Mouse (Mus musculus): Measurements from ENCODE around the gene Mas1. TPM values are rescaled to one million over a fixed set of nuclear protein-coding genes. Genes with fewer than 3 reads are reported as not detected.

Mas1 gene
- polyA plus RNA-seq (2012; rRNA removed) (1.7 and 1.9 TPM in 2 replicates), polyA plus RNA-seq (2014; fragmentation: Nextera tagmentation; extraction: Ambion mirVana) (1.4 and 2.1 TPM in 2 replicates)

DNA sequence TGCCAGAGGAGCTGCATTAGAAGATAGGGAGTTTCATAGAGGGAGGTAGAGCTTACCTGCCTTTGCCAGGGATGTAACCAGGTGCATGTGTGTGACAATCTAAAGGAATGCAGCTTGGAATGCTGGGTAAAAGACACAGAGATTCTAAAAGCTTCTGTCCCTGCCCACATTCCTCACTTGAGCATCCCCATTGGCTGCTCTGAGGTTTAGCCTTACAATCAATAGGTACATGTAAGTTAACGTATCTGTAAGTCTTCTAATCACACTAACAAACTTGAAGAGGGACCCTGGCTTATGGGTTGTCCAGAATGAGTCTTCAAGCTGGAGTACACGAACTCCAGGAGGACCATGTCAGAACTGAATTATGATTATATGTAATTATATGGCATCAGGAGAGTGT is at the start of gene Mas1:
TSS of gene Mas1 (minus strand) at position 101 of the 400 bp plus-strand sequence.
- H3K27me3 ChIP-seq (ENCODE audit: control insufficient read depth, insufficient read depth, low read length): no peaks in the 10 kb centered on the region
- no peak within 1 kb of the TSS for H3K9ac ChIP-seq (ENCODE audit: low read depth, low read length, severe bottlenecking)
- ATAC-seq (ENCODE audit: low FRiP score, low read depth): no peak
- peak within 1 kb of the TSS; percentile 65; the same call in 1 of the 2 replicates for H3K27ac ChIP-seq (replicated peaks; ENCODE audit: low read depth, low read length)
- no peak for DNase-seq (ENCODE audit: low spot score)
- peaks cover 23% of the 10 kb centered on the region for H3K4me1 ChIP-seq (ENCODE audit: control insufficient read depth, insufficient read depth, low read length)
- no peak for TF ChIP-seq POLR2A (IDR thresholded peaks at IDR 0.05; ENCODE audit: borderline replicate concordance, extremely low read depth, insufficient read depth, insufficient read length)
- H3K4me2 ChIP-seq (replicated peaks; ENCODE audit: low read depth, low read length, severe bottlenecking): no peak within 1 kb of the TSS
- H3K9me3 ChIP-seq (ENCODE audit: control insufficient read depth, low read length): no peaks in the 10 kb centered on the region
- no peaks in the 10 kb centered on the region for H3K36me3 ChIP-seq (ENCODE audit: control insufficient read depth, insufficient read depth, low read length)
- 37% methylated on average over 2 of the region's 2 CpGs for WGBS
- no peak within 1 kb of the TSS for H3K4me3 ChIP-seq (replicated peaks; ENCODE audit: low read length)

DNA sequence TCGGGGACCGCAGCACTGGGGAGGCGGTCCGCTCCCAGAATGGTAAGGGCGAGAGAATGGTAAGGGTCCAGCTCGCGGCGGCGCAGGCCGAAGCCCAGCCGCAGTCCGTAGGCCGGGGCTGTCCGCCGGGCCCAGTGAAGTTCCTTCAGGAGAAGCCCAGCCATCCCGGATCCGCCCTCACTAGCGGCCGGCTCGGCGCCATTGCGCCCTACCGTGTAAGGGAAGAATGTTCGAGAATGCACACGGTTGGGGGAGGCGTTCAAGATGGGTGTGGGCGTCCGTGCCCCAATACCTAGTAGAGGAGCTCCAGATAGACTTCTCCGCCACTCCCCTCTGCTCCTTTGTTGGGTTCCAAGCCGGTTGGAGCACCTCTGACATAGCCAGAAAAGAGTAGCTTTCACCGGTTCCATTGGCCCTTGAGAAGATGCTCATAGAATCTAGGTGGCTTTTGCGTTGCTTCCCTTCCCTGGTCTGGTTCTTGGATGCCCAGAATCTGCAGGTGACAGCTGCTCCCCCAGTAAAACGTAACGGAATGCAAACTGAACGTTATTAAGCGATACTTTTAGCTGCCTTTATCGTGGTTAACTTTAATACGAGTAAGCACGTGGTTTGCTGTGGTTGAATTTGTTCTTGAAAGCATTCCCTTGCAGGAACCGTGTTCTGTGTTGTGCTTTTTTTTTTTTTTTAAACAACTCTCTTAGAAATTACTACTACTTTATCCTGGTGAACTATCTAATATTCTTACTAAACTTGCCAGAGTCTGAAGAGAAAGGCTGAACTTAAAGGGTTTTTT is 48.8 kb upstream of the Mas1 start:
- peak overlapping the region; percentile 94 for H3K4me3 ChIP-seq (replicated peaks; ENCODE audit: low read length)
- H3K9me3 ChIP-seq (ENCODE audit: control insufficient read depth, low read length): no peaks in the 10 kb centered on the region
- H3K4me2 ChIP-seq (replicated peaks; ENCODE audit: low read depth, low read length, severe bottlenecking): peak overlapping the region; percentile 84
- ATAC-seq (ENCODE audit: low FRiP score, low read depth): peak; percentile 19
- TF ChIP-seq POLR2A (IDR thresholded peaks at IDR 0.05; ENCODE audit: borderline replicate concordance, extremely low read depth, insufficient read depth, insufficient read length): no peak
- peaks cover 9% of the 10 kb centered on the region; the same call in 1 of the 2 replicates for H3K4me1 ChIP-seq (ENCODE audit: control insufficient read depth, insufficient read depth, low read length)
- H3K27me3 ChIP-seq (ENCODE audit: control insufficient read depth, insufficient read depth, low read length): no peaks in the 10 kb centered on the region
- peaks cover 61% of the 10 kb centered on the region for H3K36me3 ChIP-seq (ENCODE audit: control insufficient read depth, insufficient read depth, low read length)
- H3K9ac ChIP-seq (ENCODE audit: low read depth, low read length, severe bottlenecking): peak overlapping the region; percentile 99
- WGBS: under 1% methylated on average over 39 of the region's 40 CpGs
- peak; percentile 36 for DNase-seq (ENCODE audit: low spot score)
- H3K27ac ChIP-seq (replicated peaks; ENCODE audit: low read depth, low read length): peak overlapping the region; percentile 93

DNA sequence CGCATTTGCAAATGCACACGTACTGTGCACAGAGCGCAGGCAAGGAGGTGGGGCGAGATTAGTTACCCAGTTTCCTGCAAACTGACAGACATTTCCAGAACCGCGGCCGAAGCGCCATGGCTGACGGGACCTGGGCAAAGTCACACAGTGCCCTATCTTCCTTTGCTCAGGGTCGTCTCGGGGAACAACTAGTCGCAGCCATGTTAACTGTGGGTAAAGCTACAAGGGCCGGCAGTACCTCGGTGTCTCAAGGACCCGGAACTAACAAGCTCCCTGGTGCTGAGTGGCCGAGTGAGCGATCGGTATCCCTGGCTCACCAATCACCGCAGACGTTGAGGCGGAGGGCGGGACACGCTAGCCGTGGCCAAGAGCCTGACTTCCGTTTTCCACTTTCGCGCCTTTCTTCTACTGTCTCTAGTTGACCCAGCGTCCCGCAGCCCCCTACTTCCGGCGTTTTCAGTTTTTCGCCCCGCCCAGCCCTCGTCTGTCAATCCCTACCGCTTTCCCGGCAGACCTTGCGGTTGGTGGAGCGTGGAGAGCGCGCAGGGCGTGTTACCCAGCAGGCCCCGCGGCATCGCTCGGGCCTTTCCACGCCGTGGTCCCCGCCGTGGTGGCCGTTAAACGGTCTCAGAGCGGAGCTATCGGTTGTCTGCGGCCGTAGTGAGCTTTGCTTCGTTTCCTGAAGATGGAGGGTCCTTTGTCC is 48.1 kb upstream of the Mas1 start, which contains the start of gene Mrpl18:
TSS of gene Mrpl18 (minus strand) at position 465 of the 703 bp plus-strand sequence.
- ATAC-seq (ENCODE audit: low FRiP score, low read depth) (peak; percentile 99), DNase-seq (ENCODE audit: low spot score) (peak; percentile 100)
- Histone ChIP-seq H3K36me3 (ENCODE audit: control insufficient read depth, insufficient read depth, low read length) (peaks cover 62% of the 10 kb centered on the region), H3K4me3 (replicated peaks; ENCODE audit: low read length) (peak within 1 kb of the TSS; percentile 94), H3K27ac (replicated peaks; ENCODE audit: low read depth, low read length) (peak within 1 kb of the TSS; percentile 93), H3K4me2 (replicated peaks; ENCODE audit: low read depth, low read length, severe bottlenecking) (peak within 1 kb of the TSS; percentile 84), H3K4me1 (ENCODE audit: control insufficient read depth, insufficient read depth, low read length) (peaks cover 9% of the 10 kb centered on the region; the same call in 1 of the 2 replicates), H3K27me3 (ENCODE audit: control insufficient read depth, insufficient read depth, low read length) (no peaks in the 10 kb centered on the region), H3K9me3 (ENCODE audit: control insufficient read depth, low read length) (no peaks in the 10 kb centered on the region), H3K9ac (ENCODE audit: low read depth, low read length, severe bottlenecking) (peak within 1 kb of the TSS; percentile 99)
- WGBS: under 1% methylated on average over 46 of the region's 56 CpGs
- peak; percentile 90; the same call in 1 of the 2 replicates for TF ChIP-seq POLR2A (IDR thresholded peaks at IDR 0.05; ENCODE audit: borderline replicate concordance, extremely low read depth, insufficient read depth, insufficient read length)

GRCm38 (mm10) chr17:12915488-12915880 is 47.5 kb upstream of the Mas1 start, which contains the start of gene Tcp1:
Gene Tcp1 (plus strand): TSS chr17:12915701.
- Histone ChIP-seq H3K27ac (replicated peaks; ENCODE audit: low read depth, low read length) (peak within 1 kb of the TSS; percentile 93), H3K27me3 (ENCODE audit: control insufficient read depth, insufficient read depth, low read length) (no peaks in the 10 kb centered on the region), H3K4me1 (ENCODE audit: control insufficient read depth, insufficient read depth, low read length) (peaks cover 9% of the 10 kb centered on the region; the same call in 1 of the 2 replicates), H3K36me3 (ENCODE audit: control insufficient read depth, insufficient read depth, low read length) (peaks cover 61% of the 10 kb centered on the region), H3K4me2 (replicated peaks; ENCODE audit: low read depth, low read length, severe bottlenecking) (peak within 1 kb of the TSS; percentile 84), H3K4me3 (replicated peaks; ENCODE audit: low read length) (peak within 1 kb of the TSS; percentile 94), H3K9ac (ENCODE audit: low read depth, low read length, severe bottlenecking) (peak within 1 kb of the TSS; percentile 99), H3K9me3 (ENCODE audit: control insufficient read depth, low read length) (no peaks in the 10 kb centered on the region)
- DNase-seq (ENCODE audit: low spot score) (no peak), ATAC-seq (ENCODE audit: low FRiP score, low read depth) (no peak)
- WGBS: under 1% methylated on average over 18 of the region's 18 CpGs
- no peak for TF ChIP-seq POLR2A (IDR thresholded peaks at IDR 0.05; ENCODE audit: borderline replicate concordance, extremely low read depth, insufficient read depth, insufficient read length)

- ATAC-seq (ENCODE audit: low FRiP score, low read depth) (no peak), DNase-seq (ENCODE audit: low spot score) (no peak)
- H3K27ac ChIP-seq (replicated peaks; ENCODE audit: low read depth, low read length): no peak overlapping the region
- no peak overlapping the region for H3K4me2 ChIP-seq (replicated peaks; ENCODE audit: low read depth, low read length, severe bottlenecking)
- no peak for TF ChIP-seq POLR2A (IDR thresholded peaks at IDR 0.05; ENCODE audit: borderline replicate concordance, extremely low read depth, insufficient read depth, insufficient read length)
- H3K27me3 ChIP-seq (ENCODE audit: control insufficient read depth, insufficient read depth, low read length): no peaks in the 10 kb centered on the region
- H3K36me3 ChIP-seq (ENCODE audit: control insufficient read depth, insufficient read depth, low read length): peaks cover 45% of the 10 kb centered on the region
- no peak overlapping the region for H3K9ac ChIP-seq (ENCODE audit: low read depth, low read length, severe bottlenecking)
- WGBS: 89% methylated on average over 8 of the region's 8 CpGs
- H3K4me3 ChIP-seq (replicated peaks; ENCODE audit: low read length): no peak overlapping the region
- H3K9me3 ChIP-seq (ENCODE audit: control insufficient read depth, low read length): no peaks in the 10 kb centered on the region
- H3K4me1 ChIP-seq (ENCODE audit: control insufficient read depth, insufficient read depth, low read length): peaks cover 3% of the 10 kb centered on the region; the same call in 1 of the 2 replicates
These were observed 42.4 kb upstream of the Mas1 start for GRCm38 (mm10) chr17:12910391-12910790.

Measured in limb, embryonic 14.5 days (tissue).